Mouse (Mus musculus) urinary bladder, adult 18-20 months (tissue): ENCODE results near the gene Gjd3.
A peak's percentile ranks its signal among the peaks of the same experiment; 100 is the strongest.
"Not testable (repeated sequence)": the region's sequence is repeated elsewhere in the genome, so short reads cannot be mapped to it uniquely, and the experiment has no call there.

Experiments used
- DNase-seq, 2 experiments: peaks; one replicate each; pipeline ENCODE4 v3.0.0; 2022; ENCODE audit warnings: low spot score in 2 of 2, mixed read lengths in 2 of 2

The Gjd3 gene

GRCm38 (mm10) chr11:98933847-98934246 is 49.0 kb downstream of the Gjd3 start:
- not testable (repeated sequence) for DNase-seq

- peak in 1 of 2 experiments; percentile 82 for DNase-seq
Measured at GRCm38 (mm10) chr11:98933151-98933550, 49.7 kb downstream of the Gjd3 start.

GRCm38 (mm10) chr11:98932293-98933091 is 50.3 kb downstream of the Gjd3 start:
- DNase-seq = peak in 1 of 2 experiments; percentile 38
